Mouse (Mus musculus) cerebellum, adult (tissue): ENCODE measurements around the gene Hlcs.

Experiments
- ATAC-seq: cut with Nextera tagmentation; 2 replicates; pipeline ENCODE4 v1.9.2; 2017; ENCODE audit warnings: mild to moderate bottlenecking, moderate library complexity, mixed read lengths; ENCODE audit not compliant: insufficient number of reproducible peaks, low FRiP score, low TSS enrichment

Hlcs gene

DNA sequence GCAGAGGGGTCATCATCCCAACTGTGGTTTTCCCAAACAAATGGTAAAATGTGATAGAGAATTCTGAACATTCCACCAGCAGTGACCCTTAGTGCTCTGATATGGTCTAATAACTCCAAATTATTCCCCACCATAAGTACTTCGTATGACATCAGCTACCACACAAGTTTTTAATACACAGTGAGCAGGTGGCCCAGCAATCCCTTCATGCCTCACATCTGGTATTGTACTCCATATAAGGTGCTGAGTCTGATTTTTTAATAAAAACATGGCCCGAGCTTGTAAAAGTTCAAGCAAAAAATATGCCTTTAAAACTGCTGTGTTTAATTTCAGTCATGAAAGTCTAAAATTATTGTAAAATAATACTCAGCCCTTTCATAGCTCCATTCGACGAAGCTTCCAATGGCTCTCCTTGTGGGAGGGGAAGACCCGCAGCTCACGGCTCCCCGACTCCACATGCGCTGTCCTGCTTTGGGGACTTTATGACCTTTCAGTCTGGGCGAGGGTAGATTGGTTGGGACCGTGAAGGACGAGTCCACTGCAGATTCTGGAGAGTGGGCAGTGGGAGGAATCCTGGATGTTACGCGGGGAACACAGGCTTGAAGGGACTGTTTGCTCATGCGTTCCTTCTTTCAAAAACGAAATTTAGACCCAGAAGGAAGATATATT lies 102.5 kb downstream of the Hlcs start:
- ATAC-seq = no peak

DNA sequence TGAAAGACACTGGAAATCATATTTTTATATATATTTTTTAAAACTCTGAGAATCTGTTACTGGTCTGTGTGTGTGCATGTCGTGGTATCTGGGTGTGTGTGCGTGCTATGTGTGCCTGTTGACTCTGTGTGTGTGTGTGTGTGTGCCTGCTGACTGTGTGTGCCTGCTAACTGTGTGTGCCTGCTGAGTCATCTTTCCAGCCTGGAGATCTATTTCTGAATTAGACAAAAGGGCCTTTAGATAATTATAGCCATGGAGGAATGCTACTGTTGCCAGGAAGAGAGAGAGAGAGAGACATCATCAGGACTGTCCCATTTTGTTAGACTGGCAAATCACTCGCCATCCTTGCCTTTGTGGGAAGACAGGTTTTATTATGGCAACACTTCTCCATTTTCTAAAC lies 103.7 kb downstream of the Hlcs start:
- peak; percentile 49; the same call in 1 of the 2 replicates for ATAC-seq

DNA sequence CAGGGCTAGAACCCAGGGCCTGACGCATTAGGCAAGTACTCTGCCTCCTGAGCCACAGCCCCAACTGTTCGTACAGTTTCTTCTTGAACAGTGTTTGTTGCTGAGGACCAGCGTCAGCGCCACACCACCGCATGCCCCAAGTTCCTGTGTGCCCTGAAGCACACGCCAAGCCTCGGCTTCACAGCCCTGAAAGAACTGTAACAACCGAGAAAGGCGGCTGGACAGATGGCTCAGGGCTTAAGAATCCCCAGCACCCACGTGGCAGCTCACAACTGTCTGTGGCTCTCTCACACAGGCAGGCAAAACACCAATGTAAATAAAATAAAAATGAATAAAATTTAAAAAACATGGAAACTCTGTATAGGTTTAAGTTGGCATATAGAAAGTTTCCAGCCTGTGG lies 104.5 kb downstream of the Hlcs start:
- ATAC-seq = no peak

DNA sequence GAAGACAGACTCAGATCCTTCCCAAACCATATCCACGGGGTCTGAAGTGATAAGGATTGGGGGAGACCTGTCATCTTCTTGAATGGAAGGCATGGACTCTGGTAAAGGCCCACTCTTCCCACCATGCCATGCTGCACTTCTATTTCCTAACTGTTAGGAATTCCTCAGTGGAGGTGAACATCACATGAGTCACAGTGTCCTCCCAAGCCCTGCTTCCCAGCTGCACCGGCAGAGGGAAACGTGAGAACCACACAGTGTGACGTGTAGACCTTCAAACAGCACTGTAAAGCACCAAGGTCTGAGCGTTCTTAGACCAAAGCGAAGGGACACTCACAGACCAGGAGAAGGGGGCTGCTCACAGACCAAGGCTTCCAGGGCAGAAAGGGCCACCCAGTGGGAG lies 105.2 kb downstream of the Hlcs start:
- no peak for ATAC-seq

DNA sequence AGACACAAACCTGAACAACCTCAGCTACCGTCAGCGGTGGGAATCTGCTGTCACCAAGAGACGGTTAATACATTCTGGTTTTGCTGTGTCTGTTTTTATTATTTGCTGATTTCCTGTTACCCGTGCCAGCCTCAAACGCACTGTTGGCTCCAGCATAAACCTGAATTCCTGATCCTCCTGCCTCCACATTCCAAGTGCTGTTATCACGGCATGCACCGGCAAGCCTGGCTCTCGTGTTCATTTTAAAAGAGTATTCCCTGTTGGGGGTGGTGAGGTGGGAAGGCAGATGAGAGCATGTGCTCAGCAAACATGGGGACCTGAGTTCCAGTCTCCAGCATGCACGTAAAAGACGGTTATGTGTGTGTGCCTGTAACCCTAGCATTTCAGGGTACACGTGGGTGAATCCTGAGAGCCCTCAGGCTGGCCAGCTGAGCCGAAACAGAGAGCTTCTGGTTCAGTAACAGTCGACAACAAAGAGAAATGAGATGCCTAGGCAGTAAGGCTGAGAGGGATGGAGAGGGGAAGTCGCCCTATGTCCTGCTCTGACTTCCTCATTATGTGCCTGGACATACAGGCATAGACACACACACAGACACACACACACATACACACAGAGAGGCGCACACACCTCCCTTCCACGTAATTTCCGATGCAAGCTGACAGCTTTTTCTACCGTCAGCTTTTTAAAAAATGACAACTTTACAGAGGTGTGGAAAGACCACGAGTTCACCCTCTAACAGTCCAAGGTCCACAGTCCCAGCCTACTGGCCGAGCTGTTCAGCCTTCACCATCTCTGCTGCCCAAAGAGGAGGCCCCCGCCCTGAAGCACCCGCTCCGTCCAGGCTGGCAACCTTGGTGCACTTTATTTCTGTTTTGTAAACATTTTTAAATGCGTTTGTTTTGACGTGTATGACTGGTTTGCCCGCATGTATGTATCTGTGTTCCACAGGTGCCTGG lies 107.6 kb downstream of the Hlcs start:
- no peak for ATAC-seq

DNA sequence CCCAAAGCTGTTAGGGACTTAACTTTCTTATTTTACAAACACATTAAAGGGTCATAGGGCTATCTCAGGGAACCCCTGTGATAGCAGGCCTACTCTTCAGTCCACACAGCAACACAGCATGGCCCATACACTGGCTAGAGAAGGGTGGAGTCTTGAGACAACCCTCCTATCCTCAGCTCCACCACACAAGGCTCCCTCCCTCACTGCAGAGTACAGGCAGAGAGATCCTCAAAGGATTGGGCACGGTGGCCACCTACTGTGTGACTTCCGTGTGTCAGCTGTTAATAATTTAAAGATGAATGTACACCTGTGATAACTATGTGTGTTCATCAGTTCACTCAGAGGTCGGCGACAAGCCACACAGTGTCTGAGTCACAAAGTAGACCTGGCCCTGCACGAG lies 112.0 kb downstream of the Hlcs start:
- no peak for ATAC-seq

DNA sequence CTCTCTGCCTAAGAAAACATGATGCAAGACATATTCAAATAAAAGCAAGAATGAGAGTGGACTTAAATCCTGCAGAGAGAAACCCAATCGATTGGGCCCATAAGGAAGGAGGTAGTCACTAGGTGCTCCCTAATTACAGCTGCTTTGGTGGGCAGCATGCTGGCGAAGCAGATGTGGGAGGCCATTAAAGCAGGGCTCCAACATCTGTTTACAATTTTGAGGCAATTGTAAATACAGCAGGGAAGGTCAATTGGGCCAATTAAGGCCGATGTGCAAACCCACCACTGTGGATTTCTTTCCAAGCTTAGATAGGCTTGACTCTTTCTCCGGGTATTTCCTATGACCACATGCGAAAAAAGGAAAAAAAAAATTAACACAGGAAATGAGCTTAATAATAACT lies 117.5 kb downstream of the Hlcs start:
- no peak for ATAC-seq

DNA sequence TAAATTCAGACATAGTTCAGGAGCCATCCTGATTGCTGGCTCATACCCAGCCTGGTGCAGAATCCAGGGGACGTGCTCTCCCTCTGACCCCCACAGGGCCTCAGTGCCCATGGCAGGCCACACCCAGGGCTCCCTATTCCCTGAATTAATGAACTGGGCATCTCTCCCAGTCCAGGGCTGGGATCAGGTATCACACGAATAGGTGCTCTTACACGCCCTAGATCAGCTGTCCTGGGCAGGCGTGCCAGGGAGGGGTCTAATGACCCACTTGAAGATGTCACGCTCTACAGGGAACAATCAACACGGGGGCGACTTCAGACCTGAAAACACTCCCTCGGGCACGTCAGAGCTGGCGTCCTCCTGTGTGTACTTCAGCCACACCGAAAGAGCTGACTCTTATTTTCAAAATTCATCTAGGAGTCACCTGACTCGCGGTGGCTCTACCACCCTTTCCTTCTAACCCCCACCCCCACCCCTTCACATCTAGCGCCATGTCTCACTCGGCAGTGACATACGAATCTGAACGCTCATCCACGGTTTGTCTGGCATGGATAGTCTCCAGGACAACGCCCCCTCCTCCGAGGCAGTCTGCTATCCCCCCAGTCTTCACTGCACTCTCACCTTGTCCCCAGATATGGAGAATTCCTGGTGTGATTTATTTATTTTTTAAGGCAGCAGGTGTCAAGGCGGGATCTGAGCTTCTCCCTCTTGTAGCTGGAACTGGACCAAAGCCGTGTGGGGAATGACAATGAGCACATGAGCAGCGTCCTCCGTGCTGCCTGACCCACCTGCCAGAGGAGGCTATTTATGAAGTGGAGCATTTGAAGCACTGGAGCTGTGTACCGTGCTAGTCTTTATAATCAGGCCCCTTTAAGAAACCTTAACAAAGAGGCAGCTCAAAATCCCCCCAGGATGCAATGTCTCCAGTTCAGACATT lies 121.7 kb downstream of the Hlcs start:
- ATAC-seq = no peak

DNA sequence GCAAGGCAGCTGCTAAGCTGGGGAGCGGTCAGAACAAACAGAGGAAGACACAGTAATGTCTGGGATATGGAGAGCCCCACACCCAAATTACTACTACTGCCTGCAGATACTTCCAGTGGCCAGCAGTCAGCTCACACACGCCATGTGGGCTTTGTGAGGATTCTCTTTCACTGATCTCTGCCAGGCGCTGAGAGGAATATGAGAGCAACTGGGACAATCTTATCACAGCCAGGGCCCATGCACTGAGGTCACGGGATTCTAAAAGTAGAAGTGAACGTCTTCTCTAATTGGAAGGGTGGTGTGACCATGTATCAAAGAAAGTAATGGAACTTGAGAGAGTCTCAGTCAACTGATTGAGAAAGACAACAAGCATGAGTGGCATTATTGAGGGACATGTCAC lies 123.1 kb downstream of the Hlcs start:
- ATAC-seq = no peak

DNA sequence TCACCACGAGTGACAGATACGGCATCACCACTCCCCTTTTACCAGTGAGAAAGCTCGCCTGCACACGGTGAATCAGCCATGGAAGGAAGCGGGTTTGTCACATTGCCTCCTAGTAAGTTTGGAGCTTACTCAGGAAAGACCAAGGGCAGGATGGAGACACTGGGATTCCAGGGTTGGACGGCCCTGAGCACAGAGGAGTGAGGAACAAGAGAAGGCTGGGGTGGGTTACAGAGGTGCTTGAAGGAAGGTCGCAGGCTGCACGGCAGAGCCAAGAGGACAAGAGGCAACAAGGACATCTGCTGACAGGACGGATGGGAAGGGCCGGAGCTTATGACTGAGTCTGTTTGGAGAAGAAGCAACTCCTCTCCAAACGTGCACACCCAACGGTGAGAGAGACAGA lies 126.8 kb downstream of the Hlcs start:
- ATAC-seq = no peak

DNA sequence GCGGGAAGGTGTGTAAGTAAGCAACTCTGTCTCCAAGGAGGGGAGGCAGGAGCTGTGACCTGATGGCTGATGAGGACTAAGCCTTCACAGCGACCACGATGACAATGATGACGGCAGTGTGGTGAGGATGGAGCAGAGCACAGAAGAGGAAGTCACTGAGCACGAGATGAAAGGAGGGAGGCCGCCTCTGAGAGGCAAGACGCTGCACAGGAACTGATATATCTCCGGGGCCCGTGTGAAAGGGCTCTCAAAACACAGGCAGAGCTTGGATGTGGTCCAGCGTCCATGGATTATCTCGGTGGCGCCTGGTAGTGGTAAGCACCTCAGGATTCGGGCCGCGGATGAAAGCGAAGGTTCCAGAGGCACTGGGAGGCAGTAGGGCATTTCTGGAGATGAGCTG lies 127.9 kb downstream of the Hlcs start:
- no peak for ATAC-seq

DNA sequence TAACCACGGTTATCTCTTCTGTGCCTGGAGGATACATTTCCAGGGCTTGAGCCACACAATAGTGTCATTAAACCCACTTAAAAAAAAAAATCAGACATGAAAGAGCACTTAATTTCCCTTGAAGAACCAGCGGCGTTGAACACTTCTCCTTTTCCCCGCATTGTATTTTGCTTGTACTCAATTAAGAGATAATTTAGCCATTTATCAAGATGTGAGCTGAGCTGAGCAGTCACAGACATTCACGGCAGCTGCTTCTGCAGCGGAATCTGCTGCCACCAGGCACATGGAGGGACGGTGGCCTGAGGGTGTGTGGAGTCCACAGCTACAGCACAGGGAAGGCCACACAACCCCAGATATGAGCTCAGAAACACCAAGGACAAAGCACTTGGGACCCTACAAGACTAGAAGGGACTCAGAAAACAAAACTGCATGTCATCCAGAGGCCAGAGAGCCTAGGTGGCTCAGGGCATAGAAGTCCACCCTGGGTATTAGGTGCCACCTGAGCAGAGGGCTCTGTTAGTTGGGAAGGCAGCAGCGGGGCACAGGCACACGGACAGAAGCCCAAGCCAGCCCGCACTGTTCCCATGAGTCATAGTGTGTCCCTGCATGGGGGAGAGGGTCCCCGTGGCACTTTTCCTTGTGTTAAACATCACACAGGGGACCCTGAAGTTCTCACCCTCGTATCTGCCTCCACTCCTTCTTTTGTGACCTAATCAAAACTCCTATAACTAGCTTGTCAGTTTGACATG lies 133.1 kb downstream of the Hlcs start:
- no peak for ATAC-seq

DNA sequence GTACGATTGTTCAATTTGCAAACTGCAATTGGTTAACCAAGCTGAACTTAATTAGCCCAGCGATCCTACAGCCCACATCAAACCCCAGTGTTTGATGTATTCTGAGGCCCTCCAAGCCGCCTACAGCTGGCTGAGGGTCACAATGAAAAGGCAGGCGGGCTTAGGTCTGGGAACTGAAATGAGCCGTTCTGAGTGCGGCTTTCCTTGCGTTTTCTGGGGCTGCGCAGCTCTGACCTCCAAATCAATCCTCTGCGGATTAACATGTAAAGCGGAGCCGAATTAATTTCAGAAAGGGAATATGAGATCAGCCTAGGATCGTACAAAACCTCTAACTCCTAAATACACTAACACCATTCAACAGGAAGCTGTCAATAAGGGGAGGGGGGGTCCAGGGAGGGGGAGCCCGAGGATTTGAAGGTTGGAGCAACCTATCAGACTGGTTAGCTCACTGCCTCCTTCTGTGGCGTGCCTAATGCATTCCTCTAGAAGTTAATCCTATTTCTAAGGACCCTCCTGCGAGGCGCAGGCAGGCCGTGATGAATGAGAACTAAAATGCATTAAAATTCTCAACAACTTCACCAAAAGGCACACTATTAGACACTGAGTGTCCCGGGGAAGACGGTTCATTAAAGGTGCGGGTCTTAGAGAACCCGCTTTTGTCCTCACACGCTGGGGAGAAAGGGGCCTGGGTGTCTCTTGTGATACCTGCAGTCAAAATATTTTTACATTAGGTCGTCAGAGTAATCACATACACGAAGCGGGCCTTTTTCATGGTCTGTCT lies 133.8 kb downstream of the Hlcs start:
- ATAC-seq = no peak

DNA sequence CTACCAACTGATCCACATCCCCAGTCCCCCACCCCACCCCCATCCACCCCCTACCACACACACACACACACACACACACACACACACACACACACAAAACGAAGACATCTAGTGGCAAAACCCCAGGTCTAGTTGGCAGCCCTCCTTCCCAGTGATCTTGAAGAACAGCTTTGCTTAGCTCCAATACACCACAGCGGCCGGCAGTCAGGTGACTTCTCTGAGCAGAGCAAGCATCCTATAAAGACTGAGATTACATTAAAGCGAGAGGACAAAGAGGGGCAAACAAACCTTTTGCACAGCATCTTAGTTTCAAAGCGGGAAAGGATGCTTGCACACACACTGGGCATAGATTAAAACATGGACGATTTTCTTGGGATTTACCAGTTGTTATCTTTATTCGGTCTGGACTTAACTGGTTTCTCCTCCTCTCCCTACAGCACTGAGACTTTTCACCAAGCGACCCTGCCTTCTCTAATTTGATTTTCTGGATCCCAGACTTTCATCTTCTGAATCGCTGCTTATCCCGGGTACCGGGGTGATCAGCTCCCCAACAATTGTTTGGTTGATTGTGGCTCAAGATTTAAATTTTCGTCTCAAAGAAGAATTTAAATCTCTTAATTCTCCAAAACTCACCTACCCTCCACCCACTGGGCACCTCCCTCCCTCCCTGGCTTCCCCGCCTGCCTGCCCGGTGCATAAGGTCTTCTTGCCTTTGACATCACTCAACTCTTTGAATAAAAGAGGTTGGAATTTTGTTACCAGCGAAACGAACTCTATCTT lies 134.7 kb downstream of the Hlcs start:
- no peak for ATAC-seq

DNA sequence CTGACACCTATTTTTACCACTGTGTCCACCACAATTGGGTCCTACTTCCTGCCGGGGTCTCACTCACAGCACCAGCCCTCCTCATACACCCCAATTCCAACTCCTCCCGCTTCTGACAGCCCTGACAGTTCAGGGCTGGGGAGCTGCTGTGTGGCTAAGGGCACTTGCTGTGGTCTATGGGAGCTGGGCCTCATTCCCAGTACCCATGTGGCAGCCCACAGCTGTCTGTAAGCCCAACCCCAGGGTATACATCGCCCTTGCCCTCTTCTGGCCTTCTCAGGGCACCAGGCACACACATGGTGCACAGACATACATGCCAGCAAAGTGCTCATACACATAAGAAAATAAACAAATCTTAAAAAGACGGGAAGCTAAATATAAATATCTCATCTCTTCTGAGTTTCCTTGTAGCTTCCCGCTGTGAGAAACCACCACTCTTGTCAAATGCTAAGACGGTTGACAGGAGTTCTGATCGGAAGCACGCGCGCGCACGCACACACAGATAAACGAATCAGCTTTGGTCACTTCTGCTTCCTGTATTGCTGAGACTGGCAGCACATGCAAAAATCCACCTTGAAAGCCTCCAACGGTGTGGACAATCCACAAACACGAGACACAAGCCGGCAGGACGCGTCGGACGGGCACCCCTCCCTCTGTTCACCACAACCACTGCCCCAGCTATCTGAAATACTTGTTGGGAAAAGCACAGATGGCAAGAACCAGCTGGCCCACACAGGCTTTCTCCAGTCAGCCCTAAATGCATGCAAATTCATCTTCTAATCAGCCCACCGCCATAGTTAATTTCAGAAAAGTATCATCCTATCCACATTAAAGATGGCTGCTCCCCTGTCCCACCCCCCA lies 136.1 kb downstream of the Hlcs start:
- no peak for ATAC-seq

DNA sequence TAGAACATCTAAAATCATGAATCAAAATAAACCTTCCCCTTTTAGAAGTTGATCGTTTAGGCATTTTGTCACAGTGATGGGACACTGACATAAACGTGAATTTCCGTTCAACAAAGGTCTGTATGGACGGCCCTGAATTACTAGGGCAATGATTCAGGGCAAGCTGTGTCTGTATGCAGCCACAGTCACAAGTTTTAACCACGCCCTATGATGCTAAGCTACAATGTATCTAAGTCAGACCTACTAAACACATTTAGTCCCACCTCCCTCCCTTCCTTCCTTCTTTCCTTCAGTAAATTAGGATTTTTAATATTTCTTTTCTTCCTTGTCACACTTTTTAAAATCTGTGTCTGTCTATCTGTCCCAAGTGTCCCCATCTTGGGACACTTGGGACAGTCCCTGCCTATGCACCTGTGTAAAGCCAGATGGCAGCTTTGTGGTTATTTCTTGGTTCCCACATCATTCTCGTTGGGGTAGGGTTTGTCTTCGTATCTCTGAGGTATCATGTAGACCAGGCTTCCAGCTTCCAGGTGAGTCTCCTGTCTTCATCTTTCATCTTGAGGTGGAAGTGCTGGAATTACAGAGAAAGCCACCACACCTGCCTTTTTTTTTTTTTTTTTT lies 137.9 kb downstream of the Hlcs start:
- ATAC-seq = no peak

DNA sequence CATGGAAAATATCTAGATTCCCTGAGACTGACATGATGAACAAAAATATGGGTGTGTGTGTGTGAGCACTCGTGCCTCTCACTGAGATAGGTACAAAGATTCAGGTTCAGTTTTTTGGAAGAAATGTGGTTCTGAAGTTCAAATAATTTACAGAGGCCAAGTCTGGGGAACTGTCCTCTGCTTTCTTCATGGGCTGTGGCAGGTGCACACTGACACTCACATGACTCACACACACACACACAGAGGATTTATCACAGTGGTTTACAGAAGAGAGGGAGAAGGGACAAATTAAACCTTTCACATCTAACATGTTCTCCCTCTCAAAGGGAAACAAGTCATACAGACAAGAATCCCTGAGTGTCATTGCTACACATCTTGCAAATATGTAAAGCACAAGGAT lies 140.0 kb downstream of the Hlcs start:
- no peak for ATAC-seq
